22 mouse cellular contexts compared by ENCODE assay signal in genomic region chr6:7084370-7084769, GRCm38 (mm10).
A peak's percentile ranks its signal among the peaks of the same experiment; 100 is the strongest.
DNase-seq lines count a peak whose midpoint lies in the region; ATAC-seq lines count a peak whose summit lies in the region.
"Had no signal": no experiment of that assay in that cellular context is flagged by ENCODE, and none has a peak within 500 bp of the region (broad histone marks: within the 10 kb centered on the region; RNA-seq: fewer than 3 reads in every experiment).

No protein-coding gene starts in this region.

- H3K9me3 ChIP-seq in neural tube, embryonic 14.5 days (ENCODE audit: control insufficient read depth, low read length): no peaks in the 10 kb centered on the region
- no peaks in the 10 kb centered on the region for H3K9me3 ChIP-seq in neural tube, embryonic 15.5 days (replicated peaks)
- H3K9me3 ChIP-seq: heart, embryonic 10.5 days; limb, embryonic 15.5 days; liver, embryonic 15.5 days; midbrain, embryonic 12.5 days had no signal

- no peak overlapping the region for H3K9ac ChIP-seq in neural tube, embryonic 14.5 days (replicated peaks; ENCODE audit: low read depth, low read length)
- no peak overlapping the region for H3K9ac ChIP-seq in neural tube, embryonic 15.5 days (replicated peaks)
- H3K9ac ChIP-seq: limb, embryonic 15.5 days; liver, embryonic 15.5 days; midbrain, embryonic 12.5 days had no signal

- no peak overlapping the region for H3K27ac ChIP-seq in neural tube, embryonic 14.5 days (ENCODE audit: low read depth, low read length)
- H3K27ac ChIP-seq in neural tube, embryonic 15.5 days (replicated peaks): no peak overlapping the region
- H3K27ac ChIP-seq: heart, embryonic 10.5 days; layer of hippocampus, adult 2 months; limb, embryonic 15.5 days; liver, embryonic 15.5 days; macrophage; midbrain, embryonic 12.5 days had no signal

- 63% methylated on average over 2 of the region's 2 CpGs for WGBS in neural tube, embryonic 14.5 days
- 48% methylated on average over 2 of the region's 2 CpGs for WGBS in neural tube, embryonic 15.5 days

- H3K4me1 ChIP-seq in neural tube, embryonic 14.5 days (ENCODE audit: control insufficient read depth, insufficient read depth, low read length): no peaks in the 10 kb centered on the region
- no peaks in the 10 kb centered on the region for H3K4me1 ChIP-seq in neural tube, embryonic 15.5 days
- H3K4me1 ChIP-seq: heart, embryonic 10.5 days; limb, embryonic 15.5 days; liver, embryonic 15.5 days had no signal

- DNase-seq in layer of hippocampus, postnatal 10 days (ENCODE audit: low spot score in 2 of 2): peak; percentile 6 to 29
- no peak for DNase-seq in layer of hippocampus, adult 18-20 months (ENCODE audit: low spot score in 2 of 2)
- no peak for DNase-seq in neural tube, embryonic 10.5 days (ENCODE audit: extremely low spot score, low spot score)
- DNase-seq in NIH3T3 (ENCODE audit: low read depth): peak; percentile 18
- no peak for DNase-seq in heart, postnatal 14 days
- DNase-seq: adrenal gland, postnatal 14 days; cerebellum, adult 11-12 months; cerebellum, postnatal 14 days; gastrocnemius, postnatal 36 days; kidney, adult 18-20 months; kidney, postnatal 10 days; spleen, adult 18-20 months; thymus, postnatal 25 days had no signal

- no peak overlapping the region for H3K4me2 ChIP-seq in neural tube, embryonic 14.5 days (ENCODE audit: low read depth, low read length)
- no peak overlapping the region for H3K4me2 ChIP-seq in neural tube, embryonic 15.5 days
- H3K4me2 ChIP-seq: limb, embryonic 15.5 days; liver, embryonic 15.5 days; midbrain, embryonic 12.5 days had no signal

- no peak overlapping the region for H3K4me3 ChIP-seq in neural tube, embryonic 14.5 days (ENCODE audit: low read depth, low read length)
- no peak overlapping the region for H3K4me3 ChIP-seq in neural tube, embryonic 15.5 days (replicated peaks)
- H3K4me3 ChIP-seq: heart, embryonic 10.5 days; layer of hippocampus, adult 2 months; limb, embryonic 15.5 days; liver, embryonic 15.5 days; midbrain, embryonic 12.5 days had no signal

- H3K27me3 ChIP-seq in neural tube, embryonic 14.5 days (ENCODE audit: control insufficient read depth, insufficient read depth, low read length): no peaks in the 10 kb centered on the region
- H3K27me3 ChIP-seq in neural tube, embryonic 15.5 days (replicated peaks): no peaks in the 10 kb centered on the region
- H3K27me3 ChIP-seq: limb, embryonic 15.5 days; liver, embryonic 15.5 days; midbrain, embryonic 12.5 days had no signal

- H3K36me3 ChIP-seq in neural tube, embryonic 14.5 days (ENCODE audit: control insufficient read depth, insufficient read depth, low read length): no peaks in the 10 kb centered on the region
- no peaks in the 10 kb centered on the region for H3K36me3 ChIP-seq in neural tube, embryonic 15.5 days
- H3K36me3 ChIP-seq: heart, embryonic 10.5 days; limb, embryonic 15.5 days; liver, embryonic 15.5 days; midbrain, embryonic 12.5 days had no signal

- peak; percentile 28; the same call in 1 of the 2 replicates for ATAC-seq in neural tube, embryonic 14.5 days (ENCODE audit: low read depth)
- peak; percentile 34; the same call in 1 of the 2 replicates for ATAC-seq in neural tube, embryonic 15.5 days (ENCODE audit: low FRiP score)
- ATAC-seq: CD4-positive, CD25-positive, alpha-beta regulatory T cell, adult 4 months had no signal

- intact Hi-C loops in heart, postnatal 14 days (cut with DNase I): no loop called here

Comparison
In these comparisons a context has a peak if more than half of its experiments do, and no peak if none do; other contexts are left out.
1. DNase-seq: peak in layer of hippocampus, postnatal 10 days (2 of 2) and NIH3T3 (single experiment); none in layer of hippocampus, adult 18-20 months (0 of 2), neural tube, embryonic 10.5 days (single experiment) and heart, postnatal 14 days (0 of 2).